Mouse (Mus musculus) ovary, postnatal 14 days (tissue): ENCODE measurements around the gene Apol7b.

Experiments used
- DNase-seq: peaks from one replicate; pipeline ENCODE4 v3.0.0; 2022; ENCODE audit warnings: low spot score

The Apol7b gene

GRCm38 (mm10) chr15:77384340-77385030, 62.8 kb downstream of the Apol7b start:
- DNase-seq: no peak

- DNase-seq: no peak
Observed at GRCm38 (mm10) chr15:77382880-77383279, 64.4 kb downstream of the Apol7b start.

- no peak for DNase-seq
Observed at GRCm38 (mm10) chr15:77382271-77382850, 64.9 kb downstream of the Apol7b start.

GRCm38 (mm10) chr15:77381481-77381880, 65.8 kb downstream of the Apol7b start:
- DNase-seq: no peak

GRCm38 (mm10) chr15:77379921-77380320, 67.4 kb downstream of the Apol7b start:
- no peak for DNase-seq

- no peak for DNase-seq
Observed at GRCm38 (mm10) chr15:77377419-77377818, 69.9 kb downstream of the Apol7b start.

- no peak for DNase-seq
Observed at GRCm38 (mm10) chr15:77376920-77377319, 70.4 kb downstream of the Apol7b start.
